Mouse (Mus musculus) stomach, postnatal 0 days (tissue): ENCODE measurements at regions not wholly inside any gene's neighbourhood (a gene's known extent, or its start where the extent isn't known, plus 50 kb on each side); places are given as distances from the start of the nearest gene placed in this dataset.

ENCODE experiments used
- ATAC-seq: fragments of 200-750 bp; cut with Nextera tagmentation; 2 replicates; pipeline ENCODE4 v1.8.0; 2017; ENCODE audit not compliant: low FRiP score, low TSS enrichment
- DNase-seq: peaks from one replicate; pipeline ENCODE4 v3.0.0-alpha.2; 2016; ENCODE audit warnings: low spot score
- H3K27ac ChIP-seq: fragments of 300-500 bp; sonication (generic); replicated peaks from 2 replicates; pipeline ENCODE4 v1.5.1; 2014; ENCODE audit warnings: mild to moderate bottlenecking, control low read depth
- H3K27me3 ChIP-seq: fragments of 300-500 bp; sonication (generic); 2 replicates; pipeline ENCODE4 v1.6.1; 2014; ENCODE audit warnings: low read length; ENCODE audit not compliant: control insufficient read depth, insufficient read depth
- H3K36me3 ChIP-seq: fragments of 300-500 bp; sonication (generic); 2 replicates; pipeline ENCODE4 v1.6.1; 2014; ENCODE audit warnings: low read length, mixed read lengths; ENCODE audit not compliant: control insufficient read depth, insufficient read depth
- H3K4me1 ChIP-seq: fragments of 300-500 bp; sonication (generic); replicated peaks from 2 replicates; pipeline ENCODE4 v1.6.1; 2014; ENCODE audit warnings: antibody characterized with exemption; ENCODE audit not compliant: control insufficient read depth, insufficient read depth
- H3K4me2 ChIP-seq: fragments of 300-500 bp; sonication (generic); replicated peaks from 2 replicates; pipeline ENCODE4 v1.6.1; 2014; ENCODE audit warnings: low read depth, mild to moderate bottlenecking, control low read depth, moderate library complexity
- H3K4me3 ChIP-seq: fragments of 300-500 bp; sonication (generic); 2 replicates; pipeline ENCODE4 v1.5.1; 2014; ENCODE audit warnings: low read depth, low read length, control low read depth
- H3K9ac ChIP-seq: fragments of 300-500 bp; sonication (generic); 2 replicates; pipeline ENCODE4 v1.6.1; 2014; ENCODE audit warnings: mild to moderate bottlenecking, low read length, control low read depth, mixed read lengths
- H3K9me3 ChIP-seq: fragments of 300-500 bp; sonication (generic); 2 replicates; pipeline ENCODE4 v1.6.1; 2016; ENCODE audit warnings: low read length; ENCODE audit not compliant: control insufficient read depth
- CTCF ChIP-seq: IDR thresholded peaks from 2 replicates; pipeline ENCODE4 v1.5.1; 2016; ENCODE audit warnings: antibody characterized with exemption, low read depth, mild to moderate bottlenecking, moderate library complexity
- EP300 ChIP-seq: optimal IDR thresholded peaks from 2 replicates; pipeline ENCODE3; 2016; ENCODE audit warnings: antibody characterized with exemption
- WGBS: fragments of 180-500 bp; shearing (Covaris S2); extraction: QIAGEN DNeasy Blood & Tissue Kit; methylation state at CpG from one replicate; pipeline ENCODE4 v1.1.7; 2014; 5-methylcytosine and 5-hydroxymethylcytosine counted together

- no peak overlapping the region for H3K27ac ChIP-seq
- H3K9me3 ChIP-seq = no peaks in the 10 kb centered on the region
- no peaks in the 10 kb centered on the region for H3K27me3 ChIP-seq
- WGBS = 57% methylated on average over 17 of the region's 17 CpGs
- H3K4me2 ChIP-seq = no peak overlapping the region
- TF ChIP-seq CTCF = no peak
- TF ChIP-seq EP300 = no peak
- no peak overlapping the region for H3K9ac ChIP-seq
- no peaks in the 10 kb centered on the region for H3K36me3 ChIP-seq
- H3K4me1 ChIP-seq = no peaks in the 10 kb centered on the region
- no peak overlapping the region for H3K4me3 ChIP-seq
- DNase-seq (no peak), ATAC-seq (no peak)
These were observed 187.8 kb downstream of the Rwdd3 start for GRCm38 (mm10) chr3:120983556-120984270.

- no peak for ATAC-seq
- Histone ChIP-seq H3K9ac (no peak overlapping the region), H3K27ac (no peak overlapping the region)
These were observed 188.5 kb downstream of the Rwdd3 start for GRCm38 (mm10) chr3:120982795-120983555.

GRCm38 (mm10) chr3:120982218-120982617 is 189.3 kb downstream of the Rwdd3 start:
- H3K36me3 ChIP-seq = no peaks in the 10 kb centered on the region
- no peaks in the 10 kb centered on the region for H3K4me1 ChIP-seq
- no peak overlapping the region for H3K27ac ChIP-seq
- no peak overlapping the region for H3K9ac ChIP-seq
- H3K27me3 ChIP-seq = no peaks in the 10 kb centered on the region
- H3K4me2 ChIP-seq = no peak overlapping the region
- DNase-seq (no peak), ATAC-seq (no peak)
- no peak for TF ChIP-seq EP300
- H3K9me3 ChIP-seq = no peaks in the 10 kb centered on the region
- 36% methylated on average over 4 of the region's 4 CpGs for WGBS
- no peak overlapping the region for H3K4me3 ChIP-seq

More at GRCm38 (mm10) chr3:120982795-120983555, 188.5 kb downstream of the Rwdd3 start:
- H3K27me3 ChIP-seq = no peaks in the 10 kb centered on the region
- no peak for DNase-seq
- no peak overlapping the region for H3K4me3 ChIP-seq
- no peaks in the 10 kb centered on the region for H3K9me3 ChIP-seq
- H3K4me1 ChIP-seq = no peaks in the 10 kb centered on the region
- TF ChIP-seq CTCF (no peak), EP300 (no peak)
- H3K4me2 ChIP-seq = no peak overlapping the region
- 43% methylated on average over 10 of the region's 10 CpGs for WGBS
- H3K36me3 ChIP-seq = no peaks in the 10 kb centered on the region

- Histone ChIP-seq H3K4me3 (no peak overlapping the region), H3K4me1 (no peaks in the 10 kb centered on the region), H3K27me3 (no peaks in the 10 kb centered on the region), H3K36me3 (no peaks in the 10 kb centered on the region), H3K9me3 (no peaks in the 10 kb centered on the region), H3K4me2 (no peak overlapping the region), H3K9ac (no peak overlapping the region), H3K27ac (no peak overlapping the region)
- DNase-seq (no peak), ATAC-seq (no peak)
- TF ChIP-seq CTCF = no peak
- TF ChIP-seq EP300 = no peak
- WGBS = 70% methylated on average over 14 of the region's 14 CpGs
These were observed 200.6 kb downstream of the Rwdd3 start for GRCm38 (mm10) chr3:120970746-120971466.

GRCm38 (mm10) chr3:120946906-120947305 is 224.6 kb downstream of the Rwdd3 start:
- Histone ChIP-seq H3K9me3 (no peaks in the 10 kb centered on the region), H3K9ac (no peak overlapping the region), H3K27me3 (no peaks in the 10 kb centered on the region), H3K4me2 (no peak overlapping the region), H3K4me1 (no peaks in the 10 kb centered on the region), H3K4me3 (no peak overlapping the region), H3K36me3 (no peaks in the 10 kb centered on the region), H3K27ac (no peak overlapping the region)
- TF ChIP-seq EP300 = no peak
- TF ChIP-seq CTCF = no peak
- ATAC-seq (no peak), DNase-seq (no peak)
- 87% methylated on average over 8 of the region's 8 CpGs for WGBS
